Mouse (Mus musculus) erythroblast, adult 5-6 weeks (primary cell): ENCODE measurements around the gene Tnpo2. TPM values are rescaled to one million over a fixed set of nuclear protein-coding genes. Genes with fewer than 3 reads are reported as not detected.
A peak's percentile ranks its signal among the peaks of the same experiment; 100 is the strongest.
"Not testable (repeated sequence)": the region's sequence is repeated elsewhere in the genome, so short reads cannot be mapped to it uniquely, and the experiment has no call there.

Experiments
- ATAC-seq: replicated peaks from 2 replicates; pipeline ENCODE4 v1.8.0; 2016; ENCODE audit warnings: moderate number of reproducible peaks, mild to moderate bottlenecking, moderate TSS enrichment, inconsistent platforms; ENCODE audit not compliant: poor library complexity, low FRiP score, severe bottlenecking
- total RNA-seq, 2 experiments: library from RNA; stranded (forward) in 1 of 2; stranded (reverse) in 1 of 2; fragments of 150-400 nt in 1 of 2; fragments of 200-764, 138-1000 nt in 1 of 2; gene quantifications; 2 replicates each; pipeline versions ENCODE4 v1.2.3 to v1.2.4; 2015 to 2017; ENCODE audit warnings: low replicate concordance in 2 of 2

The Tnpo2 gene
- total RNA-seq, 2 experiments from 2014 or later = 10.8 to 11.2 TPM

- ATAC-seq = no peak
Observed at GRCm38 (mm10) chr8:85071041-85071440, 34.3 kb downstream of the Tnpo2 start.

- ATAC-seq = peak; percentile 81
Observed at GRCm38 (mm10) chr8:85071514-85072281, 35.0 kb downstream of the Tnpo2 start, which contains the start of gene Dhps. TSS of gene Dhps (plus strand) at chr8:85071757.

GRCm38 (mm10) chr8:85072364-85072929 is 35.7 kb downstream of the Tnpo2 start:
- no peak for ATAC-seq

DNA sequence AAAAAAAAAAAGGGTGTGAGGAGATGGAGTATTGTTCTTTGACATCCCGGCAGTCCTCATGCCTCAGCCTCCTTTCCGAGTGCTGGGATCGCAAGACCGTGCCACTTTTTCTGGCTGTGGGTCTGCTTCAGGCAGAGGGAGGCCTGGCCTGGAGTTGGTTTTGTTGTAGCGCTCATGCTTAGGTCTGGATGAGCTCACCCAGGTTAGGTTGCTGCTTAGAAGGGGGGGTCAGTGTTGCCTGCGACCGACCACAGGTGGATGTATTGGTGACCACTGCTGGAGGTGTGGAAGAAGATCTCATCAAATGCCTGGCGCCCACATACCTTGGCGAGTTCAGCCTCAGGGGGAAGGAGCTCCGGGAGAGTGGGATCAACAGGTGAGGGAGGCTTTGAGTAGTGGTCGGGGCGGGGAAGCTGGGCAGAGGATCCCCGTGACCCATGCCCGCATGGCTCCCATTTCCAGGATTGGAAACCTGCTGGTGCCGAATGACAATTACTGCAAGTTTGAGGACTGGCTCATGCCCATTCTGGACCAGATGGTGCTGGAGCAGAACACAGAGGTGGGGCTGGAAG is 36.4 kb downstream of the Tnpo2 start:
- no peak for ATAC-seq

- ATAC-seq = no peak
Observed at GRCm38 (mm10) chr8:85074167-85074566, 37.5 kb downstream of the Tnpo2 start.

DNA sequence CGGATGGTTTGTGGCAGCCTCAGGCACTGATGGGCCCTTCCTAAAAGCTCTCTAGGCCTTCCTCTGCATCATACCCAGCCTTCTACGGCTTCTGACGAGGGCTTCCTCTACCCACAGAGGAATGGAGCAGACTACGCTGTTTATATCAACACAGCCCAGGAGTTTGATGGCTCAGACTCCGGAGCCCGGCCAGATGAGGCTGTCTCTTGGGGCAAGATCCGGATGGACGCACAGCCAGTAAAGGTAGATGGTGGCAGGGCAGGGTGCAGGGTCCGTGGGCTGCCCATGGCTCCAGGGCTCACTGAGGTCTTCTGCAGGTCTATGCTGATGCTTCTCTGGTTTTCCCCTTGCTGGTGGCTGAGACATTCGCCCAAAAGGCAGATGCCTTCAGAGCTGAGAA is 37.9 kb downstream of the Tnpo2 start:
- no peak for ATAC-seq

DNA sequence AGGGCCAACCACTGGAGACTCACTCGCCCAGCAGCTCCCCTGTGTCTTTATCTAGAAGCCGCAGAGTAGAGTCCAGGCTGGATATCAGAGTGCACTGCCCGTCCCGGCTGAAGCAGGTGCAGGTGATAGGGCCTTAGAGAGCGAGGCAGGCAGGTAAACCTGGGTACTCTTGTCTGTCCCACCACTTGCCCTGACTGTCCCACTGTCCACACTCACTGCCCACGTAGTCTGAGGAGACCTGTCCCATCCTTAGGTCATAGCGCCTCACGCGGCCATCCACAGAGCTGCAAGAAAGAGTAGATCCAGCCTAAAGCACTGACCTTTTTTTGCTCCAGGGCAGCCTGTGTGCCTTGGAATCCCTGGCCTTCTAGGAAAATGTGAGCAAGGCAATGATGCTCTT is 39.3 kb downstream of the Tnpo2 start:
- peak; percentile 55 for ATAC-seq

- peak; percentile 68 for ATAC-seq
Observed at GRCm38 (mm10) chr8:85076993-85077392, 40.3 kb downstream of the Tnpo2 start.

GRCm38 (mm10) chr8:85080214-85080531 is 43.5 kb downstream of the Tnpo2 start:
- ATAC-seq = peak; percentile 24

GRCm38 (mm10) chr8:85080532-85081215 is 44.0 kb downstream of the Tnpo2 start, which contains the start of gene Wdr83os:
TSS of gene Wdr83os (plus strand) at chr8:85080740.
- 0 out of 2 replicates have a peak, but pooled peaks have one; percentile 35 for ATAC-seq

DNA sequence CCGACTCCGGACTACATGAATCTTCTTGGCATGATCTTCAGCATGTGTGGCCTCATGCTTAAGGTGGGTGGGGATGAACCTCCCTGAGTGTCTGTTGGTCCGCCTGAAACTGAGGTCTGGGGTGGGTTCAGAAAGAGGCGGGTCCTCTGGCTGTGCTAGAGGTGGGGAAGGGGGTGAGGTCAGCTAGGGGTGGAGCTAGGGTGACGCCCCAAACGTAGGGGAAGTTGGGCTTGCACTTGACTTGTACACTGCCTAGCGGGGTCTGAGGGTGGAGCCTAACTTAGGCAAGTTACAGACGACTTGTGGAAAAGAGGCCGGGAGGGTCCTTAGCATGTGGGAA is 44.5 kb downstream of the Tnpo2 start, which contains the start of gene Wdr83:
Gene Wdr83 (minus strand): TSS at position 91 of the 340 bp plus-strand sequence.
- peak; percentile 18; the same call in 1 of the 2 replicates for ATAC-seq

- not testable (repeated sequence) for ATAC-seq
Observed at GRCm38 (mm10) chr8:85082169-85082568, 45.5 kb downstream of the Tnpo2 start.

GRCm38 (mm10) chr8:85083108-85083813 is 46.5 kb downstream of the Tnpo2 start, which contains the start of gene Man2b1:
TSS of gene Man2b1 (plus strand) at chr8:85083270.
- peak; percentile 80 for ATAC-seq

DNA sequence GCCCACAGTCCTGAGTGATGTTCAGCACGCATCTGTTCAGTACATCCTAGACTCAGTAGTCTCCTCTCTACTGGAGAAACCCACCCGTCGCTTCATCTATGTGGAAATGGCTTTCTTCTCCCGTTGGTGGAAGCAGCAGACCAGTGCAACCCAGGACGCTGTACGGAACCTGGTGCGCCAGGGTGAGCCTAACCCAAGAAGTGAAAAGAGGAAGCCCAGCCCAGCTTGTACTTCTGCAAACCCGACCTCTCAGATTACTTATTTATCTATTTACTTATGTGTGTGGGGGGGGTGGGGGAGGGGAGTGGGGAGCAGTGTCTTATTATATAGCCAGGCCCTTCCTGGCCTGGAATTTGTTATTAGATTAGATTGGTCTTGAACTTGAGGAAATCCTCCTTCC is 47.9 kb downstream of the Tnpo2 start:
- no peak for ATAC-seq

- ATAC-seq = no peak
Observed at GRCm38 (mm10) chr8:85086238-85086637, 49.5 kb downstream of the Tnpo2 start.

DNA sequence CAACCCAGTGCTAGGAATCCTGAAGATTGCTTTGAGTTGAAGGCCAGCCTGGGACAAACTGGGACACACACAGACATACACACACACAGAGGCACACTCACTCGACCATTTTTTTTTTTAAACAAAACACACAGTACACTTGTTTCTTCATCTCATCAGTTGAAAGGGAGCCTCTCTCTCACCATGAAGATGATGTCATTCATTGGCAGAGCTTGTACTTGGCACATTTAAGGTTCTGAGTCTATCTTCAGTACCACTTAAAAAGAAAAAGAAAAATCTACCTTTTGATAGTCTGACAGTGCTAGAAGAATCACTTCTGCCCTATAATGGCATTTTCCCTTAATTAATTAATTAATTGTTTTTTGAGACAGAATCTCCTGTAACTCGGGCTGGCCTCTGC is 52.1 kb downstream of the Tnpo2 start:
- no peak for ATAC-seq

- ATAC-seq = no peak
Observed at GRCm38 (mm10) chr8:85090856-85091255, 54.1 kb downstream of the Tnpo2 start.

GRCm38 (mm10) chr8:85091526-85092090 is 54.9 kb downstream of the Tnpo2 start:
- ATAC-seq = no peak

- ATAC-seq = no peak
Observed at GRCm38 (mm10) chr8:85095051-85095450, 58.3 kb downstream of the Tnpo2 start.

DNA sequence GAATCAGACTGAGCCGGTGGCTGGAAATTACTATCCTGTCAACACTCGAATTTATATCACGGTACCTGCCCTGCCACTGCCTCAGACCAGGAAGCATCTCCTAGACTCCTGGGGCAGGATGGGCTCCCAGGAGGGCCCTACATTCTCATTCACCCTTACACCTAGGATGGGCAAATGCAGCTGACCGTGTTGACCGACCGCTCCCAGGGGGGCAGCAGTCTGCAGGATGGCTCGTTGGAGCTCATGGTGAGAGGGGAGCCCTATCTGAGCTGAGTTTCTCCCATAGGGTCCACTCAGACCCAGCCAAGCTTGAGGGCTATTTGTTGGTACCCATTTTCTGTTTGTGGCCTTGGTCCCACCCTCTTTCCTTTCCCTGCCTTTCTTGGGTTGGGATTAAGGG is 58.9 kb downstream of the Tnpo2 start:
- no peak for ATAC-seq
